Mouse (Mus musculus) kidney, embryonic 14.5 days (tissue): ENCODE measurements around the gene Mgam. TPM values are rescaled to one million over a fixed set of nuclear protein-coding genes. Genes with fewer than 3 reads are reported as not detected.
"Not testable (repeated sequence)": the region's sequence is repeated elsewhere in the genome, so short reads cannot be mapped to it uniquely, and the experiment has no call there.

Source experiments
- ATAC-seq: fragments of 200-750 bp; cut with Nextera tagmentation; 2 replicates; pipeline ENCODE4 v1.8.0; 2017; ENCODE audit warnings: moderate number of reproducible peaks, mild to moderate bottlenecking, moderate TSS enrichment, moderate library complexity; ENCODE audit not compliant: low FRiP score, low TSS enrichment
- H3K27ac ChIP-seq: fragments of 300-500 bp; sonication (generic); 2 replicates; pipeline ENCODE4 v1.5.1; 2014; ENCODE audit warnings: low read depth, mild to moderate bottlenecking, low read length, moderate library complexity, mixed read lengths
- H3K27me3 ChIP-seq: fragments of 300-500 bp; sonication (generic); 2 replicates; pipeline ENCODE4 v1.6.1; 2014; ENCODE audit warnings: mild to moderate bottlenecking, low read length; ENCODE audit not compliant: control insufficient read depth, insufficient read depth
- H3K36me3 ChIP-seq: fragments of 300-500 bp; sonication (generic); 2 replicates; pipeline ENCODE4 v1.6.1; 2014; ENCODE audit warnings: low read length, mixed read lengths; ENCODE audit not compliant: control insufficient read depth, insufficient read depth
- H3K4me1 ChIP-seq: fragments of 300-500 bp; sonication (generic); 2 replicates; pipeline ENCODE4 v1.6.1; 2014; ENCODE audit warnings: low read length, mixed read lengths; ENCODE audit not compliant: control insufficient read depth, insufficient read depth
- H3K4me2 ChIP-seq: fragments of 300-500 bp; sonication (generic); replicated peaks from 2 replicates; pipeline ENCODE4 v1.6.1; 2014; ENCODE audit warnings: low read depth, mild to moderate bottlenecking, low read length
- H3K4me3 ChIP-seq: fragments of 300-500 bp; sonication (generic); 2 replicates; pipeline ENCODE4 v1.5.1; 2014; ENCODE audit warnings: mild to moderate bottlenecking, low read length
- H3K9ac ChIP-seq: fragments of 300-500 bp; sonication (generic); 2 replicates; pipeline ENCODE4 v1.6.1; 2014; ENCODE audit warnings: low read depth, mild to moderate bottlenecking, low read length, moderate library complexity
- H3K9me3 ChIP-seq: fragments of 300-500 bp; sonication (generic); 2 replicates; pipeline ENCODE4 v1.6.1; 2016; ENCODE audit warnings: low read length; ENCODE audit not compliant: control insufficient read depth
- WGBS: fragments of 180-500 bp; shearing (Covaris S2); extraction: QIAGEN DNeasy Blood & Tissue Kit; methylation state at CpG from one replicate; pipeline ENCODE4 v1.1.7; 2014; 5-methylcytosine and 5-hydroxymethylcytosine counted together
- polyA plus RNA-seq: library from polyadenylated mRNA; unstranded; fragments of >200 nt; fragmentation: Nextera tagmentation; extraction: Ambion mirVana; gene quantifications from 2 replicates; pipeline ENCODE4 v1.2.1, GENCODE M21; 2014

Gene Mgam
- polyA plus RNA-seq, 1 experiment from 2014 or later = 1.4 TPM

DNA sequence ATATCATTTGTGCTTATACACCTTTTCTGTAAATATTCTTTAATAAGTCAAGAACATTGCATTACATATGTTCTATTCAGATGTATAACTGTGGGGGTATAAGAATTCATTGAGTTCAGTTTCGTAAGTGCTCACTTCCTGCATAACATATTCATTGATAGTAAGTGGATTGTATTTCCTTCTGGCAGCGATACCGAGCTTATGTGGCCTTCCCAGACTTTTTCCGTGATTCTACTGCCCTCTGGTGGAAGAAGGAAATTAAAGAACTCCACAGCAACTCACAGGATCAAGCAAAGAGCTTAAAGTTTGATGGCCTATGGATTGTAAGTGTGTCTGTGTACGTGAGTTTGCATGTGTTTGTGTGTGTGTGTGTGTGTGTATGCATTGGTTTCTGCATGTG is 60.5 kb downstream of the Mgam start:
- H3K4me1 ChIP-seq = no peaks in the 10 kb centered on the region
- H3K4me3 ChIP-seq = no peak overlapping the region
- no peaks in the 10 kb centered on the region for H3K27me3 ChIP-seq
- no peak overlapping the region for H3K27ac ChIP-seq
- H3K4me2 ChIP-seq = no peak overlapping the region
- peak; percentile 65; the same call in 1 of the 2 replicates for ATAC-seq
- no peak overlapping the region for H3K9ac ChIP-seq
- H3K36me3 ChIP-seq = no peaks in the 10 kb centered on the region
- H3K9me3 ChIP-seq = no peaks in the 10 kb centered on the region
- 11% methylated on average over 5 of the region's 5 CpGs for WGBS

GRCm38 (mm10) chr6:40692007-40692406 is 63.4 kb downstream of the Mgam start:
- H3K4me2 ChIP-seq, H3K27me3 ChIP-seq, H3K36me3 ChIP-seq, H3K4me1 ChIP-seq, H3K9me3 ChIP-seq, H3K9ac ChIP-seq, H3K4me3 ChIP-seq, H3K27ac ChIP-seq: not testable (repeated sequence)
- 18% methylated on average over 4 of the region's 4 CpGs for WGBS
- peak; percentile 90 for ATAC-seq

DNA sequence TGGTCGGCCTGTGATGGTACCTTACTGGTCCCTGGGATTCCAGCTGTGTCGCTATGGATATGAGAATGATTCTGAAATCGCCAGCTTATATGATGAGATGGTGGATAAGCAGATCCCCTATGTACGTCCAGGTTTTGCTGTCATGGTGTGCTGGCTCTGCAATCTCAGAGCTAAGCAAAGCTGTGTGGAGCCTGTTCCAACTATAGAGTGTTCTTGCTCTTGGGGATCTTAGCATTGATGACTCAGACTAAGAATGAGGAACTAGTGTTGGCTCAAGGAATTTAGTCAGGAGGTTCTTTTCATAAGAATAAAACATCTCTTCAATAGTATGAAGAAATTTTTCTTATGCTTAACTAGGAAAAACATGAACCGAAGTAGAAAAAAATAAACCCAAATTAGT is 84.9 kb downstream of the Mgam start:
- H3K4me2 ChIP-seq, H3K4me1 ChIP-seq, ATAC-seq, H3K27ac ChIP-seq, H3K36me3 ChIP-seq, H3K4me3 ChIP-seq, H3K9me3 ChIP-seq, H3K27me3 ChIP-seq, H3K9ac ChIP-seq: not testable (repeated sequence)
- 89% methylated on average over 5 of the region's 5 CpGs for WGBS

DNA sequence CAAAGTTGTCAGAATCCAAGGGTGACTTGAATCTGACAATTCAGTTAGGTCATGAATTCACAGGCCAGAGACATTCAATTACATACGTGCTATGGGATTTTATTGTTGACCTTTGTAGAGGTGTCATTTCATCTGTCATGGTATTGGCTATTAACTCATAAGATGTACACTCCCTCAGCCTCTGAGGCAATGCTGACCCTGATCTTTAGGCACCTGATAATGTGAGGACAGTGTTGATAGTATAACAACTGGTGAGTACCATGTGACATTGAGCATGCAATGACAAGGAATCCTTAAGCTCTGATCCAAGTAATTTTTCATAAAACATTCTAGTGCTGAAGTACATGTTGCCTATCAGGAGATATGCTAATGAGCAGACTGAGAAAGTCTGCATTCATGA is 87.1 kb downstream of the Mgam start:
- 82% methylated on average over 1 of the region's 1 CpGs for WGBS
- Histone ChIP-seq H3K9me3 (no peaks in the 10 kb centered on the region), H3K4me1 (no peaks in the 10 kb centered on the region), H3K9ac (no peak overlapping the region), H3K4me2 (no peak overlapping the region), H3K27me3 (no peaks in the 10 kb centered on the region), H3K4me3 (no peak overlapping the region), H3K27ac (no peak overlapping the region), H3K36me3 (no peaks in the 10 kb centered on the region)
- ATAC-seq = no peak

DNA sequence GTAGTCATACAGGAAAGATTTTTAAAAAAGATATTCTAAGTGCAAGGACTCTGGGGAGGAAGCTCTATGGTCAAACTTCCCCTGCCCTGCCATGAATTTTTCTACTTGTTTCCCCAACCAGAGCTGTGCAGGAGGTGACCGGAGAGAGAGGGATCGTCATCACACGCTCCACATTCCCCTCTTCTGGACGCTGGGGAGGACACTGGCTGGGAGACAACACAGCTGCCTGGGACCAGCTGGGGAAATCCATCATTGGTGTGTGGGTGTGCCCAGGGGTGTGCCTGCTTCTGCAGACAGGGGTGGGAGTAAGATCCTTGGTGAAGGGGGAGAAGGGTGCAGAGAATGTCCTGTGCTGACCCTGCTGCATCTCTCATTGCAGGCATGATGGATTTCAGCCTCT is 99.9 kb downstream of the Mgam start:
- ATAC-seq = peak; percentile 91
- not testable (repeated sequence) for H3K9me3 ChIP-seq
- 11% methylated on average over 4 of the region's 4 CpGs for WGBS

GRCm38 (mm10) chr6:40739545-40739944 is 110.9 kb downstream of the Mgam start:
- Histone ChIP-seq H3K27ac (no peak overlapping the region), H3K9me3 (no peaks in the 10 kb centered on the region), H3K4me3 (no peak overlapping the region), H3K4me2 (no peak overlapping the region), H3K4me1 (no peaks in the 10 kb centered on the region), H3K36me3 (no peaks in the 10 kb centered on the region), H3K27me3 (no peaks in the 10 kb centered on the region), H3K9ac (no peak overlapping the region)
- 89% methylated on average over 3 of the region's 3 CpGs for WGBS
- ATAC-seq = no peak

More for the DNA sequence above, 99.9 kb downstream of the Mgam start:
- not testable (repeated sequence) for H3K36me3 ChIP-seq, H3K27me3 ChIP-seq, H3K9ac ChIP-seq, H3K4me3 ChIP-seq, H3K4me2 ChIP-seq, H3K27ac ChIP-seq, H3K4me1 ChIP-seq

- not testable (repeated sequence) for ATAC-seq
- WGBS = 86% methylated on average over 6 of the region's 6 CpGs
Measured at GRCm38 (mm10) chr6:40749030-40749429, 120.4 kb downstream of the Mgam start.

GRCm38 (mm10) chr6:40755948-40756347 is 127.3 kb downstream of the Mgam start:
- Histone ChIP-seq H3K36me3 (no peaks in the 10 kb centered on the region), H3K9me3 (no peaks in the 10 kb centered on the region), H3K27me3 (no peaks in the 10 kb centered on the region), H3K4me1 (no peaks in the 10 kb centered on the region), H3K27ac (no peak overlapping the region), H3K4me2 (no peak overlapping the region), H3K9ac (no peak overlapping the region), H3K4me3 (no peak overlapping the region)
- ATAC-seq = no peak
- WGBS = 79% methylated on average over 1 of the region's 1 CpGs

More at GRCm38 (mm10) chr6:40749030-40749429, 120.4 kb downstream of the Mgam start:
- not testable (repeated sequence) for H3K36me3 ChIP-seq, H3K9me3 ChIP-seq, H3K27me3 ChIP-seq, H3K27ac ChIP-seq, H3K4me2 ChIP-seq, H3K4me1 ChIP-seq, H3K9ac ChIP-seq, H3K4me3 ChIP-seq

DNA sequence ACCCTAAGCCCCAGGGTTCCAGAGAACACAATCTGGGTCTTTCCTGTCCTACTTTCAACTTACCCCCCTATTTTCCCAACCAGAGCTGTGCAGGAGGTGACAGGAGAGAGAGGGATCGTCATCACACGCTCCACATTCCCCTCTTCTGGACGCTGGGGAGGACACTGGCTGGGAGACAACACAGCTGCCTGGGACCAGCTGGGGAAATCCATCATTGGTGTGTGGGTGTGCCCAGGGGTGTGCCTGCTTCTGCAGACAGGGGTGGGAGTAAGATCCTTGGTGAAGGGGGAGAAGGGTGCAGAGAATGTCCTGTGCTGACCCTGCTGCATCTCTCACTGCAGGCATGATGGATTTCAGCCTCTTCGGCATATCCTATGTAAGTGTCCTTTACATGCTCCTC is 128.7 kb downstream of the Mgam start:
- not testable (repeated sequence) for H3K4me1 ChIP-seq

GRCm38 (mm10) chr6:40774656-40775055 is 146.0 kb downstream of the Mgam start:
- Histone ChIP-seq H3K4me3 (no peak overlapping the region), H3K27me3 (no peaks in the 10 kb centered on the region), H3K36me3 (no peaks in the 10 kb centered on the region), H3K4me1 (no peaks in the 10 kb centered on the region), H3K9ac (no peak overlapping the region), H3K9me3 (no peaks in the 10 kb centered on the region), H3K4me2 (no peak overlapping the region), H3K27ac (no peak overlapping the region)
- 75% methylated on average over 3 of the region's 3 CpGs for WGBS
- ATAC-seq = no peak

More for the DNA sequence above, 128.7 kb downstream of the Mgam start:
- not testable (repeated sequence) for H3K27ac ChIP-seq, H3K4me2 ChIP-seq, H3K9me3 ChIP-seq, H3K36me3 ChIP-seq, H3K9ac ChIP-seq, H3K27me3 ChIP-seq, H3K4me3 ChIP-seq
- 18% methylated on average over 3 of the region's 4 CpGs for WGBS
- peak; percentile 92 for ATAC-seq
